Mouse (Mus musculus) small intestine, adult 2 months (tissue): ENCODE measurements at regions not wholly inside any gene's neighbourhood (a gene's known extent, or its start where the extent isn't known, plus 50 kb on each side); places are given as distances from the start of the nearest gene placed in this dataset.

Experiments used
- CTCF ChIP-seq: fragments of 200-500 bp; IDR thresholded peaks from 2 replicates; pipeline ENCODE4 v1.5.1; 2012; ENCODE audit warnings: low read depth, mild to moderate bottlenecking, control low read depth, inconsistent platforms, low read length, moderate library complexity, mixed read lengths; ENCODE audit not compliant: insufficient replicate concordance, insufficient read length; ENCODE audit errors: extremely low read depth
- POLR2A ChIP-seq: fragments of 200-500 bp; IDR thresholded peaks from 2 replicates; pipeline ENCODE4 v1.6.1; 2012; ENCODE audit warnings: low read depth, mild to moderate bottlenecking, control low read depth, inconsistent platforms, low read length, moderate library complexity

- TF ChIP-seq POLR2A = no peak
- no peak for TF ChIP-seq CTCF
Measured at GRCm38 (mm10) chr6:99919816-99920562, 193.8 kb upstream of the Prok2 start.
